Mouse (Mus musculus) thymus, adult 2 months (tissue): ENCODE measurements around the gene Ntrk2. TPM values are rescaled to one million over a fixed set of nuclear protein-coding genes. Genes with fewer than 3 reads are reported as not detected.

Source experiments
- DNase-seq: peaks from one replicate; pipeline ENCODE4 v3.0.0; 2021
- H3K27ac ChIP-seq: fragments of 200-500 bp; 2 replicates; pipeline ENCODE4 v1.5.1; 2012; ENCODE audit warnings: low read length, control low read depth; ENCODE audit not compliant: control insufficient read depth, insufficient read depth
- H3K27me3 ChIP-seq: fragments of 200-500 bp; 2 replicates; pipeline ENCODE4 v1.6.1; 2012; ENCODE audit warnings: mild to moderate bottlenecking, low read length, moderate library complexity, mixed read lengths; ENCODE audit not compliant: control insufficient read depth, insufficient read depth
- H3K36me3 ChIP-seq: fragments of 200-500 bp; 2 replicates; pipeline ENCODE4 v1.6.1; 2012; ENCODE audit warnings: mild to moderate bottlenecking, low read length, moderate library complexity; ENCODE audit not compliant: control insufficient read depth, insufficient read depth
- H3K4me1 ChIP-seq: fragments of 200-500 bp; replicated peaks from 2 replicates; pipeline ENCODE4 v1.6.1; 2012; ENCODE audit warnings: low read length; ENCODE audit not compliant: control insufficient read depth, insufficient read depth
- H3K4me3 ChIP-seq: fragments of 200-500 bp; 2 replicates; pipeline ENCODE4 v1.5.1; 2012; ENCODE audit warnings: mild to moderate bottlenecking, low read length, control low read depth, moderate library complexity; ENCODE audit not compliant: control insufficient read depth, insufficient read depth
- CTCF ChIP-seq: fragments of 200-500 bp; IDR thresholded peaks from 2 replicates; pipeline ENCODE4 v1.5.1; 2012; ENCODE audit warnings: mild to moderate bottlenecking, control low read depth, low read length, moderate library complexity, borderline replicate concordance; ENCODE audit not compliant: control insufficient read depth, poor library complexity, insufficient read depth; ENCODE audit errors: extremely low read depth
- POLR2A ChIP-seq: fragments of 200-500 bp; IDR thresholded peaks from 2 replicates; pipeline ENCODE4 v1.6.1; 2012; ENCODE audit warnings: mild to moderate bottlenecking, low read length, control low read depth, moderate library complexity; ENCODE audit not compliant: control insufficient read depth, poor library complexity, insufficient read depth; ENCODE audit errors: extremely low read depth
- WGBS: fragments of 180-500 bp; shearing (Covaris S2); methylation state at CpG from one replicate; pipeline ENCODE4 v1.1.7; 2018; 5-methylcytosine and 5-hydroxymethylcytosine counted together
- polyA plus RNA-seq: library from polyadenylated mRNA; depleted of rRNA; stranded (reverse); fragments of >200 nt; gene quantifications from 2 replicates; pipeline ENCODE4 v1.2.3, GENCODE M21; 2012

Ntrk2 gene
- polyA plus RNA-seq, 1 experiment: 5.7 TPM

DNA sequence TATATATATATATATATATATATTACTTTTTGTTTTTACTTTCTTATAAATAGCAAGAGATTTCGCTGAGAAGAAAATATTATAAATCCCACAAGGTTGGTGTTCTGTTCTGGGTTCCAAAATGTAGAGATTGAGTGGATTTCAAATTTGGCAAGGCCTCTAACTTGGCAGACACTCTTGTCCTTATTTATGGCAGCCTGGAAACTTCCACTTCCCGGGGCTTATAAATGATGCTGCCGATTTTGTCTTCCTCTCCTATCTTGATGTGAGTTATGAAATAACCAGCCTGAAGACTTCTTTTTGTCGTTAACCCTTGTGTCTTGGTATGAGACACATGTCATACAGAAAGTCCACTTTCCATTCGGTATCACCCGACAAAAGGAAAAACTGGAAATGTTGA lies 133.8 kb downstream of the Ntrk2 start:
- H3K4me3 ChIP-seq: no peak overlapping the region
- 93% methylated on average over 6 of the region's 6 CpGs for WGBS
- no peaks in the 10 kb centered on the region for H3K4me1 ChIP-seq
- H3K27ac ChIP-seq: no peak overlapping the region
- TF ChIP-seq POLR2A (no peak), CTCF (no peak)
- DNase-seq: no peak
- no peaks in the 10 kb centered on the region for H3K36me3 ChIP-seq
- H3K27me3 ChIP-seq: no peaks in the 10 kb centered on the region

GRCm38 (mm10) chr13:58940798-58941197 lies 134.4 kb downstream of the Ntrk2 start:
- TF ChIP-seq POLR2A (no peak), CTCF (no peak)
- no peak for DNase-seq
- WGBS: 60% methylated on average over 7 of the region's 7 CpGs
- Histone ChIP-seq H3K27ac (no peak overlapping the region), H3K36me3 (no peaks in the 10 kb centered on the region), H3K27me3 (no peaks in the 10 kb centered on the region), H3K4me1 (no peaks in the 10 kb centered on the region), H3K4me3 (no peak overlapping the region)

DNA sequence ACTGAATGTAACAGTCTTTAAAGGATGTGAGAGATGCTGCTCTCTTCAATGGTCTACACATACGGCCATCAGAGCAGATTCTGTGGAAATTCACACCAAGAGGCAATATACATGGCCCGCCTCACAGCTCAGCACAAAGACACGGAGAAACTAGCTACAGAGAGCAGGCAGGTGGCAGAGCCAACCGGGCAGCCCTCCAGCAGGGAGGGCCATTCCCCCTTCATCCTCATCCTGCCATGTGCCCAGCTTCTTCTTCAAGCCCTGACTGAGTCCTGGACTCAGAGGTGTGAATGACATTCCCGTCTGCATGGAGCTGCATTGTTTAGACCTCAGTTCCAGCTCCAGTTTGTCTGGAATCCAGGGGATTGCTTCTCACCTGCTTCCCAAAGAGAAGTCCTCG lies 139.4 kb downstream of the Ntrk2 start:
- DNase-seq: no peak

GRCm38 (mm10) chr13:58946589-58946988 lies 140.2 kb downstream of the Ntrk2 start:
- no peaks in the 10 kb centered on the region for H3K4me1 ChIP-seq
- WGBS: 95% methylated on average over 6 of the region's 6 CpGs
- no peaks in the 10 kb centered on the region for H3K36me3 ChIP-seq
- H3K27ac ChIP-seq: no peak overlapping the region
- TF ChIP-seq CTCF (no peak), POLR2A (no peak)
- no peaks in the 10 kb centered on the region for H3K27me3 ChIP-seq
- no peak for DNase-seq
- no peak overlapping the region for H3K4me3 ChIP-seq

More for the DNA sequence above, 139.4 kb downstream of the Ntrk2 start:
- WGBS: 84% methylated on average over 6 of the region's 6 CpGs
- Histone ChIP-seq H3K27me3 (no peaks in the 10 kb centered on the region), H3K4me3 (no peak overlapping the region), H3K4me1 (no peaks in the 10 kb centered on the region), H3K36me3 (no peaks in the 10 kb centered on the region), H3K27ac (no peak overlapping the region)
- TF ChIP-seq CTCF (no peak), POLR2A (no peak)

- no peak for TF ChIP-seq CTCF
- no peak for TF ChIP-seq POLR2A
- 79% methylated on average over 9 of the region's 9 CpGs for WGBS
Measured at GRCm38 (mm10) chr13:58947056-58947455, 140.7 kb downstream of the Ntrk2 start.

DNA sequence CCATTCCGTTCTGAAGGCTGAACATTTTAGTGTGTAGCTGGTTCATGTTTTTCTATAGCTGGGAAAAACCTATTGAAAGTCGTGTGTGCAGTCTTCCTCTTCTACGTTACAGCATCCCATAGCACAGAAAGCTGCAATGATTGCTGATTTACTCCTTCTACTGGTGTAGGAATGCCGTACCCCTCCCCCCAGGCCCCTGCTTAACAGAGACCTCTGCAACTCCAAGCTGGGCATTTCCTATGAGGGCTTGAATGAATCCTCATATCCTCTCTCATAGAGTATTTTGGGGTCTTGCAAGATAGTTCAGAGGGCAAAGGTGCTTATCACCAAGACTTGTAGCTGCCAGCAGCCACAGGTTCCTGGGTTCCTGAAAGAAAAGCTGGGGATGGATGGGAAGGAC lies 148.0 kb downstream of the Ntrk2 start:
- Histone ChIP-seq H3K4me1 (no peaks in the 10 kb centered on the region), H3K36me3 (no peaks in the 10 kb centered on the region), H3K4me3 (no peak overlapping the region), H3K27ac (no peak overlapping the region), H3K27me3 (no peaks in the 10 kb centered on the region)
- no peak for TF ChIP-seq POLR2A
- TF ChIP-seq CTCF: no peak
- no peak for DNase-seq
- 53% methylated on average over 4 of the region's 4 CpGs for WGBS

More at GRCm38 (mm10) chr13:58947056-58947455, 140.7 kb downstream of the Ntrk2 start:
- DNase-seq: no peak
- H3K27ac ChIP-seq: no peak overlapping the region
- H3K36me3 ChIP-seq: no peaks in the 10 kb centered on the region
- no peak overlapping the region for H3K4me3 ChIP-seq
- no peaks in the 10 kb centered on the region for H3K4me1 ChIP-seq
- no peaks in the 10 kb centered on the region for H3K27me3 ChIP-seq

- 41% methylated on average over 6 of the region's 6 CpGs for WGBS
- H3K36me3 ChIP-seq: no peaks in the 10 kb centered on the region
- no peak overlapping the region for H3K4me3 ChIP-seq
- DNase-seq: no peak
- H3K27ac ChIP-seq: no peak overlapping the region
- H3K27me3 ChIP-seq: no peaks in the 10 kb centered on the region
- TF ChIP-seq POLR2A (no peak), CTCF (no peak)
- H3K4me1 ChIP-seq: no peaks in the 10 kb centered on the region
Measured at GRCm38 (mm10) chr13:58954764-58955163, 148.4 kb downstream of the Ntrk2 start.

GRCm38 (mm10) chr13:58955237-58955777 lies 148.9 kb downstream of the Ntrk2 start:
- WGBS: 73% methylated on average over 8 of the region's 8 CpGs
- Histone ChIP-seq H3K27me3 (no peaks in the 10 kb centered on the region), H3K36me3 (no peaks in the 10 kb centered on the region), H3K27ac (no peak overlapping the region), H3K4me1 (no peaks in the 10 kb centered on the region), H3K4me3 (no peak overlapping the region)
- TF ChIP-seq CTCF (no peak), POLR2A (no peak)
- DNase-seq: no peak
